Mouse (Mus musculus) frontal cortex, adult 2 months (tissue): Measurements from ENCODE around the gene Lonp2. TPM values are rescaled to one million over a fixed set of nuclear protein-coding genes. Genes with fewer than 3 reads are reported as not detected.
A peak's percentile ranks its signal among the peaks of the same experiment; 100 is the strongest.

Experiments
- DNase-seq, 2 experiments: peaks; one replicate each; pipeline ENCODE4 v3.0.0; 2022; ENCODE audit warnings: low spot score in 1 of 2; ENCODE audit errors: extremely low spot score in 1 of 2
- polyA plus RNA-seq: library from polyadenylated mRNA; depleted of rRNA; stranded (reverse); fragments of >200 nt; gene quantifications from 2 replicates; pipeline ENCODE4 v1.2.3, GENCODE M21; 2012

Gene Lonp2
- polyA plus RNA-seq, 1 experiment: 51.8 TPM

GRCm38 (mm10) chr8:86706756-86707155 lies 82.9 kb downstream of the Lonp2 start:
- DNase-seq: no peak

GRCm38 (mm10) chr8:86707873-86708272 lies 84.0 kb downstream of the Lonp2 start:
- no peak for DNase-seq

GRCm38 (mm10) chr8:86712594-86712993 lies 88.8 kb downstream of the Lonp2 start:
- DNase-seq: no peak

- peak; percentile 86 to 88 for DNase-seq
These were observed 89.8 kb downstream of the Lonp2 start for GRCm38 (mm10) chr8:86713407-86714188.

GRCm38 (mm10) chr8:86718332-86718994 lies 94.6 kb downstream of the Lonp2 start:
- DNase-seq: no peak

- DNase-seq: no peak
These were observed 95.5 kb downstream of the Lonp2 start for GRCm38 (mm10) chr8:86719368-86719767.

GRCm38 (mm10) chr8:86720756-86721459 lies 97.1 kb downstream of the Lonp2 start:
- no peak for DNase-seq

GRCm38 (mm10) chr8:86721490-86721889 lies 97.6 kb downstream of the Lonp2 start:
- no peak for DNase-seq

- no peak for DNase-seq
These were observed 103.1 kb downstream of the Lonp2 start for GRCm38 (mm10) chr8:86726959-86727358.

GRCm38 (mm10) chr8:86728224-86728950 lies 104.5 kb downstream of the Lonp2 start:
- no peak for DNase-seq

GRCm38 (mm10) chr8:86730303-86730702 lies 106.5 kb downstream of the Lonp2 start:
- no peak for DNase-seq

- no peak for DNase-seq
These were observed 107.0 kb downstream of the Lonp2 start for GRCm38 (mm10) chr8:86730860-86731259.

- no peak for DNase-seq
These were observed 110.3 kb downstream of the Lonp2 start for GRCm38 (mm10) chr8:86734171-86734570.

- no peak for DNase-seq
These were observed 111.1 kb downstream of the Lonp2 start for GRCm38 (mm10) chr8:86734954-86735353.

GRCm38 (mm10) chr8:86735446-86736111 lies 111.7 kb downstream of the Lonp2 start:
- no peak for DNase-seq

- no peak for DNase-seq
These were observed 117.1 kb downstream of the Lonp2 start for GRCm38 (mm10) chr8:86740899-86741298.

- no peak for DNase-seq
These were observed 117.8 kb downstream of the Lonp2 start for GRCm38 (mm10) chr8:86741627-86742026.

GRCm38 (mm10) chr8:86742605-86743345 lies 118.9 kb downstream of the Lonp2 start:
- DNase-seq: no peak
